Mouse (Mus musculus): Measurements from ENCODE around the gene Slmap.

Slmap gene

GRCm38 (mm10) chr14:26491150-26491549, 43.6 kb downstream of the Slmap start:
- in situ Hi-C loops (cut with MboI; ENCODE audit: low pct_unique_long_range_greater_than_20kb in 1 of 2, low sequenced_read_pairs in 2 of 2, unreplicated experiment in 1 of 2), result no loop called here

DNA sequence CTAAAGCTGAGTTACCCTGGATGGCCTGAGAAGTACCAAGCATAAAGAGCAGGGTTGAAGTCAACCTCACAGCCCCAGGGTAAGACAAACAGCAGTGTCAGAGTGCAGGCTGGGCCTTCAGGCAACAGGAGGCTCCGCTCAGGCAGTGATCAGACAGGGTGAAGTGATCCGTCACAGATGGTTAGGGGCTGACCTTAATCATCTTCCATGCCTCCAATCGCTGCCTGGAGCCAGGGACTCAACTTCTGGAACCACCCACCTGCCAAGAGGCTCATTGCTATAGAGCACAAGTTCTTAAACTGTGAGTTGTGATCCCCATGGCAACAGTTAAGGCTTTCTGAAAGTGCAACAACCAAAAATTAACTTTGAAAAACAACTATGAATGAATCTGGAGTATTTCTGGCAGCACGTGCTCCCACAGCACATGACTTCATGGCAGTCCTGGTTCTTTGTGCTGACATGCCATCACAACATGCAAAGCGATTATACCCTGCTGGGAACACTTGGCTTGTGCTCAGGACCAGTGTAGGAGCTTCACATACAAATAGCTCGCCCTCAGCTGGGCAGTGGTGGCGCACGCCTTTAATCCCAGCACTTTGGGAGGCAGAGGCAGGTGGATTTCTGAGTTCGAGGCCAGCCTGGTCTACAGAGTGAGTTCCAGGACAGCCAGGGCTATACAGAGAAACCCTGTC, 46.3 kb downstream of the Slmap start:
- in situ Hi-C loops (cut with MboI; ENCODE audit: low pct_unique_long_range_greater_than_20kb in 1 of 2, low sequenced_read_pairs in 2 of 2, unreplicated experiment in 1 of 2), result no loop called here

DNA sequence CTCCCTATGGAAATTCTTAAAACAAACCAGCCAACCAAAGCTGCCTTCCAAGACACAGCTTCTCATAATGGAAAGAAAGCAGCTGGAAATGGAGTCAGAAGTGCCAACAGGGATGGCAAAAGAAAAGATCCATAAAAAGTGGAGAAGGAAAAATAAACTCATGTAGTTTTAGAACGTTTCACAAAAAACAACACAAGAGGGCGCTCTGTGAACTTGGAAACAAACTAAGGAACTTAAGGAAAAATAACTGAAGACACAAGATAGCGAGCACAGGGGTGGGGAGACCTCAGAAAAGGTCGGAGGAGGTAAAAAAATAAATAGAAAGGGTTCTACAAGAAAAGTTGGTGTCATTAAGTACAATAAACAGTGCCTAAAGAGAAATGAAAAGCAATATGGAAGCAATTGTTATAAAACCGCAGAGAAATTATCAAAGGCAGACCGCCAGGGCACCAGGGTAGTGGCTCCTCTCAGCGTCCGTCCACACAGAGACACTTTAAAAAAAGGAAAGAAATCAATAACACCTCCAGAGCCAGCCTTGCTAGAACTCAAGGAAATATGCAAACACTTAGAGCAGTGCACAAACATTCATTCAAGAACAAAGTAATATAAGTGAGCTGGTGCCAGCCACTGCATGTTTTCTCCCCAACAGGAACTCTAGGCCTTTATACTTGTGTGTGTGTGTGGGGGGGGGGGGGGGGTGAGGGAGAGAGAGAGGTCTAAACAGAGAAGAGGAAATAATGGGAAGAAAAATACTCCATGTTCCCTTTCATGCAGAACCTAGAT, 48.1 kb downstream of the Slmap start:
- in situ Hi-C loops (cut with MboI; ENCODE audit: low pct_unique_long_range_greater_than_20kb in 1 of 2, low sequenced_read_pairs in 2 of 2, unreplicated experiment in 1 of 2), result no loop called here

DNA sequence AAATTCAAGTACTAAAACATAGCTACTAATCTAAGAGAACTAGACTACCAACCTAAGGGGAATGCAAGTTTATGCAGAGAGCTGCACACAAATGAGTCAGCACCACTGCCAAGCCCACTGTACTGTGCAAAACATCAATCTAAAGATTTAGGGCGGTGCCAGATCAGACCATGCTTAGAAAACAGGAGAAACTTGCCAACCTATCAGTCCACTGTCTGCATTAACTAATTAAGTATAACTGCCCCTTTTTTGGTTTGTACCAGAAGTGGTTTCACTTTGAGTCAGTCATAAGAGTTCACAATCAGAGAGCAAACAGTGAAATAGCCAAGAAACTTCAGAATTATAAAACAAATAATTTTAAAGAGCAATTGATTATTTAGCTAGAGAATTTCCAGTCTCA, 53.3 kb downstream of the Slmap start:
- in situ Hi-C loops (cut with MboI; ENCODE audit: low pct_unique_long_range_greater_than_20kb in 1 of 2, low sequenced_read_pairs in 2 of 2, unreplicated experiment in 1 of 2), result no loop called here

DNA sequence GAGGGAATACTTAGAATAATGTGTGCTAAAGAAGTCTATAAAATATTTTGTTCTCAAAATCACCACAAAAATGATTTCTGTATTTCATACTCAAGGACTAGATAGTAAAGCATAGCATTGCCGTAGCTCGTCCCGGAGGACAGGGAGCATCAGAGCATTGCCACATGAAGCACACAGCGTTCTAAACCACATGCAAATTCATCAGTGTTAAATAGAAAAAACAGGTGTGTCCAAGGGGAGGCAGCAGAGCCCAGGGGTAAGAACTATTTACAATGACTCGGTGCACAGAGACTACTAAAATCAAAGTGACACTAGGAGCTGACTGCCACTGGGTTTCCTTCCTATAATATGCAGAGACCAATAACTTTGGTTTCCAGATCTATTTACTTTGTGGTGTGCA, 57.0 kb downstream of the Slmap start:
- in situ Hi-C loops (cut with MboI; ENCODE audit: low pct_unique_long_range_greater_than_20kb in 1 of 2, low sequenced_read_pairs in 2 of 2, unreplicated experiment in 1 of 2), result no loop called here

DNA sequence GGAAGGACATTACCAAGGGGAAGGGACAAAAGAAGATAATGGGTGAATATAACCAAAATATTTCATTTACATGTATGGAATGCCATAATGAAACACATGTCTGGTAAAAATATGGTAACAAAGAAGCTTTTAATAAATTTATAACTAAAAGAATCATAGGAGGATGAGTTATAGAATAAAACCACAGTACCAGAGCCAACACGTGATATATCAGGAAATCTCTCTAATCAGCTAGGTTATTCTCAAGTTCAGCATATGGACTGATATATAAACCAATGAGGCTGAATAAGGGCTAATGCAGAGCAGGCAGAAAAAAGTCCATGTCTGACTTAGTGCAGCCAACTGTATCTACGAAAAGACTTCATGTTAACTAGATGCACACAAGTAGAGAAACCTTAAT, 58.3 kb downstream of the Slmap start:
- in situ Hi-C loops (cut with MboI; ENCODE audit: low pct_unique_long_range_greater_than_20kb in 1 of 2, low sequenced_read_pairs in 2 of 2, unreplicated experiment in 1 of 2), result no loop called here

DNA sequence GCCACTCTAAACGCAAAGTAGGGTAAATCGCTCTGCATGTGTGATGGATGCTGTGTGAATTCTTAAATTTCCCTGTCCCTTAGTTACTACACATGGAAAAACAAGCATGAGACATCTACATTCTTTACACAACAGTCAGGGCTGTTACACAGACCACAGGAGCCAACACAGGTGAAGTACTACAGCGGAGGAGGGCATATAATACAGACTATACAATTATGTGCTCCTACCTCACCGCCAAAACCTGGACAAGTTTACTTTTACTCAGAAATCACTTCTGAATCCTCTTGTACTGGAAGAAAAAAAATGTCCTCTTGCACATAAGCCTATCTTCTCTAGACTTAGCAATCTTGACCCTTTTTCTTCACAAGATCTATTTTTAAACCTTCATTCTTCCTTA, 66.8 kb downstream of the Slmap start:
- in situ Hi-C loops (cut with MboI; ENCODE audit: low pct_unique_long_range_greater_than_20kb in 1 of 2, low sequenced_read_pairs in 2 of 2, unreplicated experiment in 1 of 2), result no loop called here

GRCm38 (mm10) chr14:26466544-26467125, 68.1 kb downstream of the Slmap start:
- in situ Hi-C loops (cut with MboI; ENCODE audit: low pct_unique_long_range_greater_than_20kb in 1 of 2, low sequenced_read_pairs in 2 of 2, unreplicated experiment in 1 of 2), result no loop called here

DNA sequence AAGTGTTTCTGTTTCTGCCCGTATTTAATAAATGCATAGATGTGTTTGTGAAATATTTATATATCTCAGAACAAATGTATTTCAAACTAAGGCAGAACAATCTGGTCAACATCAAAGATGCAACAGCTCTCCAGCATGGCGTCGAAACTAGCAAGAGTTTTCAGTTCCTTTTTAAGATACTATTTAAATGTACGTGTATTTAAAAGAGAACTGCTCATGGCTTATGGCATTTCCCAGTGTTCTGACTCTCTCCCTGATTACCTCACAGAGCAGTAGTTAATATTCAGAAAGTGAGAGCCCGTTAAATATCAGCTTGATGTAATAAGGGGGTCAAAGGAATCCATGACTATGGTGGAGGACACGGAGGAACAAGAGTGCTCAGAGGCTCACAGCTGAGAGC, 68.8 kb downstream of the Slmap start:
- in situ Hi-C loops (cut with MboI; ENCODE audit: low pct_unique_long_range_greater_than_20kb in 1 of 2, low sequenced_read_pairs in 2 of 2, unreplicated experiment in 1 of 2), result no loop called here

DNA sequence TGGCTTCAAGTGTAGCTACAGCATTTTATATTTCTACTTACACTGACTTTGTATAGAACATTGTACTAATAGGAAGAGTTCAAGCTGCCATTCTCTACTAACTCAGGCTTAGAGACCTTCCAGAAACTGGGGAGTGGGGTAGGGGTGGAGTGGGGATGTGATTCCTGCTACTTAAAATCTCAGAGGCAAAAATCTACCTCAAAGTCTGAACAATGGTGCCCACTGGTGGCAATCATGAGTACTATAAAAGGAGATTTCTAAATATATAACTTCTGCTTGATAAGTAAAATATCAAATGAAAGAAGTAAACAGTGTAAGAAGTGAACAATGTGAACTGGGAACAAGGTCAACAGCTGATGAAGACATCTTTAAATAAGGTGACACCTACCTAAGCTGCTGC, 75.2 kb downstream of the Slmap start:
- in situ Hi-C loops (cut with MboI; ENCODE audit: low pct_unique_long_range_greater_than_20kb in 1 of 2, low sequenced_read_pairs in 2 of 2, unreplicated experiment in 1 of 2), result no loop called here

DNA sequence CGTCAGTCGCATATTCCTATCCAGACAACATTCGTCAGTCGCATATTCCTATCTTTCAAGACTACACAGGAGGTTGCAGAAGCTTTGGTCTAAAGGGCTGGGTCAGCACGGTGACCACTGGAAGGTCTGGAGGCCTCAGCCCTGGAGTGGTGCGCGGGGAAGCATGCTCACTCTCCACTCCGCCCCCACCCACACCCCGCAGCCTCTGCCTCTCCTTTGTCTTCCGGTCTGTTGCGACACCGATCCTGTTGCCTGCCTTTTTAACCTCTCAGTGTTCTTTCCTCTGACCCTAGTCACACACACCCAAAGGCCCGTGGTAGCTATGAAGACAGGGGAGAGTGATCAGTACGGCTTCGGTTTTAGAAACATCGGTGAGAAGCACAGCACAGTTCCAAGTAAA, 79.9 kb downstream of the Slmap start:
- in situ Hi-C loops (cut with MboI; ENCODE audit: low pct_unique_long_range_greater_than_20kb in 1 of 2, low sequenced_read_pairs in 2 of 2, unreplicated experiment in 1 of 2), result no loop called here

DNA sequence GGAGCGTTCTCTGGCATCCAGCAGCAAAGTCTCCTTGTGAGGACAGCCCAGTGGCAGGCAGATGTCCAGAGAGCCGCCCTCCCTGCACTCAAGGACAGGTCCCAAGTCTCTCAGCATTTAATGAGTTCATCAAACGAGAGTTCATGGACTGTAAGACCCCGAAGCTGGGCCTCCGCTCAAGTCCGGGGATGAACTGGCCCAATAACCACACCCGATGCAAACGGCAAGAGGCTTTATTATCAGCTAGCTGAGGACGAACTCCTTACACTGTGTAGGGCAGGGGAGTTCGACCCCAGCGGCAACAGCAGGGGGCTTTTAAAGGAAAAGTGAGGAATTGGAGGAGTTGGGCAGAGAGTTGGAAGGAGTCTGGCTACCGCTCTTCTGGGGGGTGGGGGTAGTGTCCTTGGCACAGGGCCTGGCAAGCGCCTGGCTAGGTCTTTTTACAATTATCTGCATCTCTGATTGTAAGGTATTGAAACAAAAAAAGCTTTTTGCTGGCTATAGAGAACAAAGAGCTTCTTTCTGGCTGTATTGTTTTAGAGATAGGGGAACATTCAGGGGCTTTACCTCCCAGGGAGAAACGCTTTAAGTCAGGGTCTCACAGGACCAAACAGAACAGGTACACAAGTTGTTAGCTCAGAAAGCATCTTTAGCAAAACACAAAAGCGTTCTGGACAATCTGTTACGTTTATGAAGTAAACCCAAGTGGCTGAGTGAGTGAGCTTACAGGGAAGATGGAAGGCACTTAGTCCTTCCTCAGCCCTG, 84.5 kb downstream of the Slmap start:
- in situ Hi-C loops (cut with MboI; ENCODE audit: low pct_unique_long_range_greater_than_20kb in 1 of 2, low sequenced_read_pairs in 2 of 2, unreplicated experiment in 1 of 2), result no loop called here

- in situ Hi-C loops (cut with MboI; ENCODE audit: low pct_unique_long_range_greater_than_20kb in 1 of 2, low sequenced_read_pairs in 2 of 2, unreplicated experiment in 1 of 2), result no loop called here
Measured at GRCm38 (mm10) chr14:26448581-26448980, 86.2 kb downstream of the Slmap start.

DNA sequence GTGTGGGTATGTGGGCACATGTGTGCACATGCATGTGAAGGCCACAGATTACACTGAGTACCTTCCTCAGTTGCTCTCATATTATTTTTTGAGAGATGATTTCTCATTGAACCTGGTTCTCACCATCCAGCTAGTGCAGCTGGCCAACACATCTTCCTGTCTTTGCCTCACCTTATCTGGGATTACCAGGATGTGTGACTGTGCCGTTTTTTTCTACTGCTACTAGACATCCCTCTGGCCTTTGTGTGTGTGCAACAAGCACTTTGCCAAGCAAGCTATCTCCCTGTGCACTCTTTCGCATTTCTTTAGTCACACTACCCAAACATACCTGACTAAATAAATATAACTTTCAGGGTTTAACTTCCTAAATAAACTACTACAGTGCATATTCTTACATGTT, 87.5 kb downstream of the Slmap start:
- in situ Hi-C loops (cut with MboI; ENCODE audit: low pct_unique_long_range_greater_than_20kb in 1 of 2, low sequenced_read_pairs in 2 of 2, unreplicated experiment in 1 of 2), result no loop called here

GRCm38 (mm10) chr14:26446538-26446937, 88.2 kb downstream of the Slmap start:
- in situ Hi-C loops (cut with MboI; ENCODE audit: low pct_unique_long_range_greater_than_20kb in 1 of 2, low sequenced_read_pairs in 2 of 2, unreplicated experiment in 1 of 2), result no loop called here

DNA sequence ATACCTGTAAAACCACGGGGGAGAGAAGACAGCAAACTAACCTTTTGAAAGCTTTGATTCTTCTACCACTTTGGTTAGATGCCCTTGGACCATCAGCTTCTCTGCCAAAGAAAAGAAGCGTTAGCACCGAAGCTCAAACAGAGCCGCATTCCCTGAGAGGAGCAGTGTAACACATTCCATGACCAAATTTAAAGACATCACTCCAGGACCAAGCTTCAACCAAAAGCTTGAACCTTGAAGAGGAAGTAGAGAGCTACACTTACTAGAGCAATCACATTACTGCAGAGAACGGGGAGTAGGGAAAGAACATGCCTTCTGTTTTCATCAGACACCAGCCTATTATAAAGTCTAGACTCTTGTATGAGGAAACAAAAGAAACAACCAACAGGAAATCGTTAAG, 92.2 kb downstream of the Slmap start:
- in situ Hi-C loops (cut with MboI; ENCODE audit: low pct_unique_long_range_greater_than_20kb in 1 of 2, low sequenced_read_pairs in 2 of 2, unreplicated experiment in 1 of 2), result loop anchor here in 1 of 2 experiments (5.0 kb wide), 1 partner anchor 40 kb away; no protein-coding TSS in a partner anchor

DNA sequence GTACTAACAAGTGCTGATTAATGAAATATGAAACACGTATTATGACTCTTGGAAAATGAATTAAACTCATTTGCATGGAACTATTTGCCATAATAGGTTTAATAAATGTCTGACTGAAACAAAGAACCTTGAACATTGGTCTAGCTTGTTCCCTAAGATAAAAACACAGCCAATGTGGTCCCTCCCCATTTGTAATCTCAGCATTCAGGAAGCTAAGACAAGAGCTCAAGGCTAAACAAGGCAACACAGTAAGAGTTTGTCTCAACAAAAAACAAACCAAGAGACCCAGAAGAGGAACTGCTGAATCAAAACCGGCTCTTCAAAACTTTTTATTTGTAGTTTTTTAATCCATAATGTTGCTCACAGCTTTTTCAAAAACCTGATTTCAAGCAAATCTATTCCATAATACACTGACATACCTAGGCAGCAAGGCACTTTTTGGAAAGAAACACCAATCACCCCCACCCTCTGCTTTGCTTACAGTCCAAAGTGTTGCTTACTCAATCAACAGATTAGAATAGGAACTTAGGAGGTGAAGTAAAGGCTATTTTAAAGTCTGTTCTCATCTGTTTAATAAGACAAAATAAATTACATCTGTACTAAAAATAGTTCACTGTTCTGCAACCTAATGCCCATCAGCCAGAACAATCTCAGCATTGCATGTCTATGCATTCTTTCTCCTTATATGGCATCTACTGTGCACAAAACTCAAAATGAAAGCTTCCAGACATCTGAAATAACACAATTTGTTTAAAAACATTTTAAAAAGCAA, 93.5 kb downstream of the Slmap start:
- in situ Hi-C loops (cut with MboI; ENCODE audit: low pct_unique_long_range_greater_than_20kb in 1 of 2, low sequenced_read_pairs in 2 of 2, unreplicated experiment in 1 of 2), result loop anchor here in 1 of 2 experiments (5.0 kb wide), 1 partner anchor 39 kb away; no protein-coding TSS in a partner anchor

DNA sequence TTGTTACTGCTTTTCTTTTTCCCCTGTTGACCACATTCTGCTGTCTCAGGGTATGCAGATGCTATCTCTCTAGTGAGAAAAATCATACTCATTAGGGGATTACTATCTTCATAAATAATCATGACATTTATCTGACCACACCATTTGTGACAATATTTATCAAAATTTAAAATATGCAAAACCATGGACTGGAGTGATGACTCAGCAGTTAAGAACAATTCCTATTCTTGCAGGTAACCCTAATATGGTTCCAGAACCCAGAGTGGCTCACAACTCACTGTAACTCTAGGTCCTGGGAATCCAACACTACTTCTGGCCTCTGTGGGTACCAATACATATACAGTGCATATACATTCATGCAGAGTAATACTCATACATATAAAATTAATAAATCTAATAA, 94.7 kb downstream of the Slmap start:
- in situ Hi-C loops (cut with MboI; ENCODE audit: low pct_unique_long_range_greater_than_20kb in 1 of 2, low sequenced_read_pairs in 2 of 2, unreplicated experiment in 1 of 2), result loop anchor here in 1 of 2 experiments (5.0 kb wide), 1 partner anchor 38 kb away; no protein-coding TSS in a partner anchor

Data from mouse embryonic stem cell (cell line).